Mouse (Mus musculus) heart, postnatal 0 days (tissue): Measurements from ENCODE around the gene Zbtb12.

Source experiments
- CTCF ChIP-seq: IDR thresholded peaks from 2 replicates; pipeline ENCODE4 v1.5.1; 2016; ENCODE audit warnings: antibody characterized with exemption, control low read depth, low read depth
- EP300 ChIP-seq: IDR thresholded peaks from 2 replicates; pipeline ENCODE4 v1.6.1; 2016; ENCODE audit warnings: antibody characterized with exemption, low read depth

DNA sequence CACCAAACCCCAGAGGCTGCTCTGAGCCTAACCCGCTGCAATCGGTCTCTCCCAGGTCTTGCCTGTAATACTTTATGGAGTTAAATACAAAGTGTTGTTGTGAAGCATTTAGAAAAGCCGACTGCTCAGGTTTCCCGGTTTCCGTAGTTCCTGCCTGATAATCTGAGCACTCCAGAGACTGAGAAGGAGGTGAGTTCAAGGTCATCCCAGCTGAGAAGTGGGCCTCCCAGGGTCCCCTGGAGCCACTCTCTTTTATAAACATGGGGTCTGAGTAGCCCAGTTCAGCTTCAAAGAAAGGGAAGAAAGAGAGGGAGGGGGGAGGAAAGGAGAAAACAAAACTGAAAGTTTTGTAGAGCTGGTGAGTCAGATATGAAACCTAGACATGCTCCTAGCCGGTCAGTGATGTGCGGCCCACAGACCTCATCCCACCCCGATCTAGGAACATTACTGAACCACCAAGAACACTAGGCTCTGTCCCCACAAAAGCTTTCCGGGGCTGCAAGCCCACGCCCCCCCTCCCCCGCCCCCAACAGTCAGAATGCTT, at the start of gene Zbtb12:
- TF ChIP-seq EP300 = no peak
- no peak for TF ChIP-seq CTCF
